9 mouse cellular contexts compared by ENCODE assay signal in the genomic region with DNA sequence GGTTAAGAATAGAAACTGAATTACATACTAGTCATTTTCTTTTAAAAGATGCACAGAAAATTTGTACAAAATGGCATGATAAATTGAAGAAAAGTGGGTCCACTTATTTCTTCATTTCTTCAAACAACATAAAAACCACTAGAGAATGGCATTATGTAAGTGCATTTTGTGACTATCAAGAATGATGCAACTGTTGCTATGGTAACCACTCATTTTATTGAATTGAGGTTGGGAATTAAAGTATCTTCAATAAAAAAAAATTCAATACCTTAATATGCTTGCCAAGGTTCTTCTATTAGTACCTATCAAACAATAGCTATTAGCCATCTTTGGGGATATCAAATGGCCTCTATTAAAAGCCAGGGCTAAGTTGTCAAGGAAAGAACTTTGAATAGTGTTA. TPM values are rescaled to one million over a fixed set of nuclear protein-coding genes. Genes with fewer than 3 reads are reported as not detected.
A peak's percentile ranks its signal among the peaks of the same experiment; 100 is the strongest.
DNase-seq lines count a peak whose midpoint lies in the region; ATAC-seq lines count a peak whose summit lies in the region.
"Had no signal": no experiment of that assay in that cellular context is flagged by ENCODE, and none has a peak within 500 bp of the region (broad histone marks: within the 10 kb centered on the region; RNA-seq: fewer than 3 reads in every experiment).

No protein-coding gene starts in this region.

- no peaks in the 10 kb centered on the region for H3K9me3 ChIP-seq in lung, embryonic 16.5 days (ENCODE audit: control insufficient read depth, low read length)
- H3K9me3 ChIP-seq in embryonic facial prominence, embryonic 13.5 days: no peaks in the 10 kb centered on the region
- no peaks in the 10 kb centered on the region for H3K9me3 ChIP-seq in intestine, embryonic 15.5 days
- no peaks in the 10 kb centered on the region for H3K9me3 ChIP-seq in neural tube, embryonic 12.5 days

- H3K4me3 ChIP-seq in lung, embryonic 16.5 days (ENCODE audit: low read length): no peak overlapping the region; the same call in 1 of the 2 replicates
- peak overlapping the region; percentile 95 for H3K4me3 ChIP-seq in embryonic facial prominence, embryonic 13.5 days
- H3K4me3 ChIP-seq in intestine, embryonic 15.5 days (replicated peaks): peak overlapping the region; percentile 90; the same call in 1 of the 2 replicates
- no peak overlapping the region for H3K4me3 ChIP-seq in neural tube, embryonic 12.5 days

- peak overlapping the region; percentile 88 for H3K4me2 ChIP-seq in lung, embryonic 16.5 days (ENCODE audit: low read depth, low read length)
- peak overlapping the region; percentile 80 for H3K4me2 ChIP-seq in embryonic facial prominence, embryonic 13.5 days
- peak overlapping the region; percentile 85 for H3K4me2 ChIP-seq in intestine, embryonic 15.5 days (replicated peaks)
- peak overlapping the region; percentile 84 for H3K4me2 ChIP-seq in neural tube, embryonic 12.5 days (replicated peaks)

- ATAC-seq in lung, embryonic 16.5 days (ENCODE audit: low read depth): no peak
- no peak for ATAC-seq in embryonic facial prominence, embryonic 13.5 days (ENCODE audit: insufficient number of reproducible peaks, insufficient read depth, low FRiP score, low TSS enrichment, low read depth)
- no peak for ATAC-seq in intestine, embryonic 15.5 days
- no peak for ATAC-seq in neural tube, embryonic 12.5 days (ENCODE audit: low FRiP score, low read depth)

- no peaks in the 10 kb centered on the region for H3K36me3 ChIP-seq in lung, embryonic 16.5 days (ENCODE audit: control insufficient read depth, insufficient read depth, low read length)
- no peaks in the 10 kb centered on the region for H3K36me3 ChIP-seq in embryonic facial prominence, embryonic 13.5 days
- no peaks in the 10 kb centered on the region for H3K36me3 ChIP-seq in intestine, embryonic 15.5 days
- no peaks in the 10 kb centered on the region for H3K36me3 ChIP-seq in neural tube, embryonic 12.5 days

- no peaks in the 10 kb centered on the region for H3K27me3 ChIP-seq in lung, embryonic 16.5 days (ENCODE audit: control insufficient read depth, insufficient read depth, low read depth, low read length)
- H3K27me3 ChIP-seq in embryonic facial prominence, embryonic 13.5 days: no peaks in the 10 kb centered on the region
- no peaks in the 10 kb centered on the region for H3K27me3 ChIP-seq in intestine, embryonic 15.5 days (replicated peaks)
- H3K27me3 ChIP-seq in neural tube, embryonic 12.5 days (replicated peaks): no peaks in the 10 kb centered on the region

- DNase-seq in lung, adult 18-20 months: no peak
- no peak for DNase-seq in testis, postnatal 14 days (ENCODE audit: low spot score)
- no peak for DNase-seq in adrenal gland, postnatal 4 days (ENCODE audit: low spot score in 2 of 2)
- no peak for DNase-seq in right cerebral cortex, postnatal 36 days (ENCODE audit: low spot score in 2 of 2)
- DNase-seq: adrenal gland, postnatal 14 days had no signal

- no peak overlapping the region for H3K27ac ChIP-seq in lung, embryonic 16.5 days (ENCODE audit: low read length)
- H3K27ac ChIP-seq in embryonic facial prominence, embryonic 13.5 days: no peak overlapping the region
- no peak overlapping the region for H3K27ac ChIP-seq in intestine, embryonic 15.5 days
- H3K27ac ChIP-seq in neural tube, embryonic 12.5 days: no peak overlapping the region

- H3K4me1 ChIP-seq in lung, embryonic 16.5 days (replicated peaks; ENCODE audit: control insufficient read depth, insufficient read depth, low read length): peaks cover 2% of the 10 kb centered on the region; the same call in 1 of the 2 replicates
- H3K4me1 ChIP-seq in embryonic facial prominence, embryonic 13.5 days: 0 out of 2 replicates have a peak, but pooled peaks cover 8% of the 10 kb centered on the region
- no peaks in the 10 kb centered on the region for H3K4me1 ChIP-seq in intestine, embryonic 15.5 days (replicated peaks)
- H3K4me1 ChIP-seq in neural tube, embryonic 12.5 days: 0 out of 2 replicates have a peak, but pooled peaks cover 7% of the 10 kb centered on the region

- H3K9ac ChIP-seq in lung, embryonic 16.5 days (ENCODE audit: low read length): no peak overlapping the region
- no peak overlapping the region for H3K9ac ChIP-seq in embryonic facial prominence, embryonic 13.5 days
- no peak overlapping the region for H3K9ac ChIP-seq in intestine, embryonic 15.5 days
- 0 out of 2 replicates have a peak overlapping the region, but pooled peaks have one; percentile 95 for H3K9ac ChIP-seq in neural tube, embryonic 12.5 days

RNA-seq across cellular contexts. Expression of gene Bmt2, which starts 1.6 kb away (rescaled TPM):
- 13.3 and 18.6 TPM in 2 replicates for polyA plus RNA-seq in lung, embryonic 16.5 days (2015; fragmentation: Nextera tagmentation; extraction: Ambion mirVana)
- 19.4 and 21.3 TPM in 2 replicates for polyA plus RNA-seq in embryonic facial prominence, embryonic 13.5 days (2015; fragmentation: Nextera tagmentation; extraction: Ambion mirVana)
- polyA plus RNA-seq in intestine, embryonic 15.5 days (2015; fragmentation: Nextera tagmentation; extraction: Ambion mirVana): 13.2 and 14.8 TPM in 2 replicates
- polyA plus RNA-seq in neural tube, embryonic 12.5 days (2016; fragmentation: Nextera tagmentation; extraction: Ambion mirVana): 22.3 and 22.6 TPM in 2 replicates
- 10 to 100 TPM; 16.9 to 17.0 TPM for total RNA-seq in adrenal gland, postnatal 4 days (2021)

Comparison
In these comparisons a context has a peak if more than half of its experiments do, and no peak if none do; other contexts are left out.
1. H3K4me3 ChIP-seq: peak in embryonic facial prominence, embryonic 13.5 days (single experiment) and intestine, embryonic 15.5 days (single experiment); none in lung, embryonic 16.5 days (single experiment) and neural tube, embryonic 12.5 days (single experiment).
2. Peak in every context shown above with its lines, with median percentiles within 50 percentile points of each other: H3K4me2 ChIP-seq.